Mouse (Mus musculus) CH12.LX (cell line): ENCODE measurements around the gene Faiml. TPM values are rescaled to one million over a fixed set of nuclear protein-coding genes. Genes with fewer than 3 reads are reported as not detected.

Experiments
- DNase-seq: peaks from one replicate; pipeline ENCODE4 v3.0.0-alpha.2; 2013; ENCODE audit errors: extremely low read depth
- H3K27ac ChIP-seq: 2 replicates; pipeline ENCODE4 v1.5.1; 2012; ENCODE audit warnings: low read depth, mild to moderate bottlenecking, control low read depth, moderate library complexity; ENCODE audit not compliant: insufficient read depth
- H3K27me3 ChIP-seq: replicated peaks from 2 replicates; pipeline ENCODE3; 2012; ENCODE audit warnings: inconsistent platforms
- H3K36me3 ChIP-seq, 2 experiments: replicated peaks in 1 of 2; 2 replicates each; pipeline versions ENCODE3 to v1.6.1; 2012; ENCODE audit warnings: inconsistent platforms in 1 of 2, low read length in 1 of 2, mild to moderate bottlenecking in 1 of 2, mixed read lengths in 1 of 2, moderate library complexity in 1 of 2; ENCODE audit not compliant: control insufficient read depth in 1 of 2, insufficient read depth in 1 of 2
- H3K4me1 ChIP-seq, 2 experiments: 2 replicates each; pipeline ENCODE4 v1.6.1; 2012; ENCODE audit warnings: inconsistent platforms in 1 of 2, moderate library complexity in 1 of 2; ENCODE audit not compliant: insufficient read depth in 2 of 2, control insufficient read depth in 1 of 2
- H3K4me2 ChIP-seq: 2 replicates; pipeline ENCODE4 v1.6.1; 2012; ENCODE audit warnings: low read depth, mild to moderate bottlenecking, control low read depth; ENCODE audit not compliant: poor library complexity, insufficient read depth, severe bottlenecking
- H3K4me3 ChIP-seq, 3 experiments: fragments of 150-350 bp in 1 of 3; sonication (generic) in 1 of 3; replicated peaks in 1 of 3; 2 replicates each; pipeline versions ENCODE3 to v1.5.1; 2011 to 2012; ENCODE audit warnings: low read depth in 2 of 3, low read length in 2 of 3, mild to moderate bottlenecking in 2 of 3, moderate library complexity in 2 of 3, control low read depth in 1 of 3, improper control_type of control experiment in 1 of 3, inconsistent platforms in 1 of 3, mixed read lengths in 1 of 3; ENCODE audit not compliant: poor library complexity in 1 of 3
- H3K79me2 ChIP-seq: replicated peaks from 2 replicates; pipeline ENCODE4 v1.6.1; 2012; ENCODE audit warnings: mild to moderate bottlenecking, moderate library complexity; ENCODE audit not compliant: control insufficient read depth, poor library complexity, insufficient read depth, severe bottlenecking; ENCODE audit errors: extremely low read depth
- H3K9ac ChIP-seq: 2 replicates; pipeline ENCODE4 v1.6.1; 2012; ENCODE audit warnings: low read depth, mild to moderate bottlenecking, control low read depth, moderate library complexity; ENCODE audit not compliant: insufficient read depth
- H3K9me3 ChIP-seq: replicated peaks from 2 replicates; pipeline ENCODE3; 2012; ENCODE audit warnings: low read length, inconsistent platforms, mixed read lengths
- CHD1 ChIP-seq: IDR thresholded peaks from 2 replicates; pipeline ENCODE4 v1.6.1; 2012; ENCODE audit warnings: low read depth, low read length, improper control_type of control experiment, inconsistent platforms
- E2F4 ChIP-seq: IDR thresholded peaks from 2 replicates; pipeline ENCODE4 v1.6.1; 2011; ENCODE audit warnings: low read depth, low read length, improper control_type of control experiment; ENCODE audit not compliant: insufficient replicate concordance
- ELF1 ChIP-seq: IDR thresholded peaks from 2 replicates; pipeline ENCODE4 v1.6.1; 2014; ENCODE audit warnings: low read depth, mild to moderate bottlenecking, inconsistent platforms, low read length, improper control_type of control experiment
- EP300 ChIP-seq: IDR thresholded peaks from 2 replicates; pipeline ENCODE4 v1.6.1; 2011; ENCODE audit warnings: low read length, improper control_type of control experiment
- ETS1 ChIP-seq: conservative IDR thresholded peaks from 2 replicates; pipeline ENCODE4 v1.6.1; 2012; ENCODE audit warnings: low read depth, mild to moderate bottlenecking, inconsistent platforms, low read length, improper control_type of control experiment, moderate library complexity
- GABPA ChIP-seq: IDR thresholded peaks from 2 replicates; pipeline ENCODE4 v1.6.1; 2012; ENCODE audit warnings: low read depth, low read length, improper control_type of control experiment, inconsistent platforms; ENCODE audit not compliant: insufficient replicate concordance
- IRF4 ChIP-seq: IDR thresholded peaks from 2 replicates; pipeline ENCODE4 v1.6.1; 2014; ENCODE audit warnings: low read depth, mild to moderate bottlenecking, inconsistent platforms, low read length, improper control_type of control experiment
- JUND ChIP-seq: conservative IDR thresholded peaks from 2 replicates; pipeline ENCODE4 v1.6.1; 2011; ENCODE audit warnings: low read depth, low read length, improper control_type of control experiment
- MAX ChIP-seq: IDR thresholded peaks from 2 replicates; pipeline ENCODE4 v1.6.1; 2011; ENCODE audit warnings: low read length, improper control_type of control experiment
- MAZ ChIP-seq: IDR thresholded peaks from 2 replicates; pipeline ENCODE4 v1.6.1; 2012; ENCODE audit warnings: low read depth, mild to moderate bottlenecking, inconsistent platforms, low read length, improper control_type of control experiment, moderate library complexity
- MEF2A ChIP-seq: IDR thresholded peaks from 2 replicates; pipeline ENCODE4 v1.6.1; 2014; ENCODE audit warnings: low read depth, mild to moderate bottlenecking, inconsistent platforms, low read length, improper control_type of control experiment, borderline replicate concordance
- MYC ChIP-seq: IDR thresholded peaks from 2 replicates; pipeline ENCODE4 v1.6.1; 2011; ENCODE audit warnings: low read depth, mild to moderate bottlenecking, improper control_type of control experiment, low read length
- NRF1 ChIP-seq: IDR thresholded peaks from 2 replicates; pipeline ENCODE4 v1.6.1; 2014; ENCODE audit warnings: low read depth, mild to moderate bottlenecking, inconsistent platforms, low read length, improper control_type of control experiment, moderate library complexity
- PAX5 ChIP-seq: IDR thresholded peaks from 2 replicates; pipeline ENCODE4 v1.6.1; 2012; ENCODE audit warnings: low read length, inconsistent platforms, mixed read lengths
- SIN3A ChIP-seq: IDR thresholded peaks from 2 replicates; pipeline ENCODE4 v1.6.1; 2012; ENCODE audit warnings: low read length, improper control_type of control experiment, inconsistent platforms
- SMC3 ChIP-seq: IDR thresholded peaks from 2 replicates; pipeline ENCODE4 v1.6.1; 2011; ENCODE audit warnings: low read depth, low read length, improper control_type of control experiment
- USF1 ChIP-seq: IDR thresholded peaks from 2 replicates; pipeline ENCODE4 v1.6.1; 2014; ENCODE audit warnings: low read depth, mild to moderate bottlenecking, inconsistent platforms, low read length, improper control_type of control experiment
- dilution Hi-C: fragments of 300-500 bp; cut with MboI; formaldehyde crosslinking; loops from 2 replicates; pipeline ENCODE4 v1.14.3; 2020; ENCODE audit warnings: low sequenced_read_pairs; ENCODE audit not compliant: extremely low pct_unique_long_range_greater_than_20kb, extremely low pct_ligation_motif_present
- in situ Hi-C: fragments of 300-500 bp; cut with MboI; formaldehyde crosslinking; loops from 3 replicates; pipeline ENCODE4 v1.14.3; 2019; ENCODE audit warnings: low sequenced_read_pairs, low pct_ligation_motif_present, low pct_unique_long_range_greater_than_20kb, mixed read lengths
- polyA plus RNA-seq: library from polyadenylated mRNA; unstranded; fragments of >175 nt; gene quantifications from 2 replicates; pipeline ENCODE4 v1.2.1, GENCODE M21; 2012; ENCODE audit warnings: low read depth; ENCODE audit not compliant: insufficient read length
- total RNA-seq, 2 experiments: library from RNA; depleted of rRNA; stranded (reverse); fragments of 300-350 nt in 1 of 2; fragments of >200 nt in 1 of 2; gene quantifications; 2 replicates each; pipeline ENCODE4 v1.2.3; 2012 to 2014

The Faiml gene
- total and polyA plus RNA-seq, 3 experiments: not detected

DNA sequence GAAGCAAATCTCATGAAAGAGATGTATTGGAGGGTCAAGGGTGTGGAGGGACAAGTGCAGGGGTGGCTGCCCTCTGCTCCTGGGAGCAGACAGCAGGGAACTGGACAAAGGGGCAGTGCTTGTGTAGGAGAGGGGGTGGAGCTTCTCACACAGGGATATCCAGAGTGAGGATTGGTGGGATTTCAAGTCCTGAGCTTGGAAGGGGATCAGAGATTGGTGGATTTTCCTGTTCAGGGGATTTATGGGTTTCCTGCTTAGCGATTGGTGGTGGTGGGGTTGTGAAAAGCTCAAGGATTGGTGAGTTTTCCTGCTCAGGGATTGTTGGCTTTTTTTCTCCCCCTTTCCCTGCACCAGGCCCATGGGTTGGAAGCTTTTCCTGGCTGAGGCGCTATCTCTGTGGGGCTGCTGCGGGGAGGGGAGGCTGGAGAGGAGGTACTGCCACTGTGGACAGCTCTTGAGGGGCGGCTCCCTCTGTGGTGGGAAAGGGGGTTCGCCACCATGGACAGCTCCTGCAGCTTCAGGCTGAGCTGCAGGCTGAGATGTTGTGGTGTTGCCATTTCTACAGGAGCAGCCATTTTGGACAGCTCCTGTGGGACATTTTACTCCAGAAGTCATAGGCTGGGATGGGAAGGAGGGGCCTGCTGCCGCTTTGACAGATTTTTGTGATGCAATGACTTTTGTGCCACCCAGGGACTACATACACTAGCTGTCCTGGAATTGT, 18.9 kb downstream of the Faiml start:
- Histone ChIP-seq H3K79me2 (no peaks in the 10 kb centered on the region), H3K9me3 (no peaks in the 10 kb centered on the region), H3K4me3 (no peak overlapping the region), H3K36me3 (no peaks in the 10 kb centered on the region), H3K27me3 (no peaks in the 10 kb centered on the region), H3K4me1 (peaks cover 0 to 3% of the 10 kb centered on the region in 2 experiments; a peak in 1 of 4 replicates), H3K9ac (no peak overlapping the region), H3K4me2 (no peak overlapping the region), H3K27ac (no peak overlapping the region)
- DNase-seq: no peak
- TF ChIP-seq CHD1 (no peak), SIN3A (0 out of 2 replicates have a peak, but pooled peaks have one; percentile 41)
- dilution Hi-C loops: no loop called here
- in situ Hi-C loops: no loop called here

DNA sequence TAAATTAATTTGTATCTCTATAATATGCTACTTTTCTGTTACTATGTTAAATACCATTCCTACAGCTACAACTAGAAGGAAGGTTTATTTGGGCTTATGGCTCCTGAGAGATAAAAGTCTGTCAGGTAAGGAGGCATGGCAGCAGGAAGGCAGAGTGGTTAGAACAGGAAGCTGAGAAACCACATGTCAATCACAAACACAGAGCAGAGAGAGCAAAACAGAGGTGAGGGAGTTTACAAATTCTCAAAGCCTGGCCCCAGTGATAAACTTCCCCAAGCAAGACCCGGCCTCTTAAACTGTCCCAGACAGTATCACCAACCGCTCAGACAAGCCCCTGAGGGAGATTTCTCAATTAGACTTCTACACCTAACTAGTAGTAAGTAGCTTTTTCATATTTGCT, 20.9 kb downstream of the Faiml start:
- TF ChIP-seq SMC3 (no peak), MEF2A (no peak), MAZ (no peak), ETS1 (no peak), MAX (no peak), JUND (no peak), PAX5 (no peak), EP300 (no peak)
- Histone ChIP-seq H3K27ac (no peak overlapping the region), H3K4me2 (no peak overlapping the region), H3K27me3 (no peaks in the 10 kb centered on the region), H3K9me3 (no peaks in the 10 kb centered on the region), H3K79me2 (no peaks in the 10 kb centered on the region), H3K36me3 (no peaks in the 10 kb centered on the region), H3K4me1 (peaks cover 0 to 3% of the 10 kb centered on the region in 2 experiments; a peak in 1 of 4 replicates), H3K4me3 (no peak overlapping the region), H3K9ac (no peak overlapping the region)
- in situ Hi-C loops: no loop called here
- DNase-seq: no peak
- dilution Hi-C loops: no loop called here

DNA sequence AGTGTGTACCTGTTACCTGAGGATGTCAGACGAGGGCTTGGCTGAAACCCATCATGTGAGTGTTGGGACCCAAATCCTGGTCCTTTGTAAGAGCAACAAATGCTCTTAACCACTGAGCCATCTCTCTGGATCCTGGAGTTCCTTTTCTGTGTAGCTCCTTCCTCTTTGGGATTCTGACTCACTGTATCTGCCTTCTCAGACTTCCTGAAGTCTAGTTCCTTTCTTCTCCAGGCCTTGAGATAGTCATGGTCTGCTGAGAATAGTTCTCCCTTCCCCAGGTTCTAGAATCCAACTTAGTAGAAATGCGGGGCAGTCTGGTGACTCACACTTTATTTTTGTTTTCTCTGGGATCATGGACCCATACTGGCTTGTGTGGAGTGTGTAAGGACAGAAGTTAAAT, 24.4 kb downstream of the Faiml start:
- Histone ChIP-seq H3K79me2 (no peaks in the 10 kb centered on the region), H3K27ac (no peak overlapping the region), H3K27me3 (no peaks in the 10 kb centered on the region), H3K4me1 (peaks cover 0 to 3% of the 10 kb centered on the region in 2 experiments; a peak in 1 of 4 replicates), H3K4me2 (no peak overlapping the region), H3K4me3 (no peak overlapping the region), H3K9me3 (no peaks in the 10 kb centered on the region), H3K9ac (no peak overlapping the region), H3K36me3 (no peaks in the 10 kb centered on the region)
- dilution Hi-C loops (no loop called here), in situ Hi-C loops (no loop called here)
- no peak for DNase-seq
- TF ChIP-seq ELF1 (no peak), MEF2A (no peak), MYC (no peak), E2F4 (no peak), GABPA (no peak), NRF1 (no peak), PAX5 (no peak), USF1 (no peak), IRF4 (no peak), CHD1 (no peak)
